Mouse (Mus musculus): ENCODE results near the gene Actl11. TPM values are rescaled to one million over a fixed set of nuclear protein-coding genes. Genes with fewer than 3 reads are reported as not detected.

Gene Actl11
- polyA plus RNA-seq, 1 experiment from 2014 or later: not detected

DNA sequence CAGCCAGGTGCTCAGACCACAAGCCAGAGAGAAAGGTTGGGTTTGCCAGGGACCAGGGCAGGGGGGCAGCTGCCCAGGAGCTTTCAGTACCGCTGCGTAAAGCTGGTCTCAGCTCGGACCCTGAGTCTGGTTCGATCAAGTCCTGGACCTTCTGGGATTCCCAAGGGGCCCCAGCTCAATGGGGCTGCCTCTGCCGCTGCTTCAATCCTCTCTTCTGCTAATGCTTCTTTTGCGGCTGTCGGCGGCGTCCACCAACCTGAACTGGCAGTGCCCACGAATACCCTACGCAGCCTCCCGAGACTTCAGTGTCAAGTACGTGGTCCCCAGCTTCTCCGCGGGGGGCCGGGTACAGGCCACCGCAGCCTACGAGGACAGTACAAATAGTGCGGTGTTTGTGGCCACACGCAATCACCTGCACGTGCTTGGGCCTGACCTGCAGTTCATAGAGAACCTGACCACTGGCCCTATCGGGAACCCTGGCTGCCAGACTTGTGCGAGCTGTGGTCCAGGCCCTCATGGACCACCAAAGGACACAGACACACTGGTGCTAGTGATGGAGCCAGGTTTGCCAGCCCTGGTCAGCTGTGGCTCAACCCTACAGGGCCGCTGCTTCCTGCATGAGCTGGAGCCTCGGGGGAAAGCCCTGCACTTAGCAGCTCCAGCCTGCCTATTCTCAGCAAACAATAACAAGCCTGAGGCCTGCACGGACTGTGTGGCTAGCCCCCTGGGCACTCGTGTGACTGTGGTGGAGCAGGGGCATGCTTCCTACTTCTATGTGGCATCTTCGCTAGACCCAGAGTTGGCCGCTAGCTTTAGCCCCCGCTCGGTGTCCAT, 21.1 kb upstream of the Actl11 start:
- Histone ChIP-seq H3K9ac (peak overlapping the region; percentile 57), H3K9me3 (no peaks in the 10 kb centered on the region), H3K4me2 (replicated peaks) (peak overlapping the region; percentile 81), H3K4me3 (replicated peaks) (peak overlapping the region; percentile 53), H3K4me1 (replicated peaks) (peaks cover 40% of the 10 kb centered on the region), H3K27ac (peak overlapping the region; percentile 83), H3K36me3 (peaks cover 10% of the 10 kb centered on the region), H3K27me3 (replicated peaks) (no peaks in the 10 kb centered on the region)
- no peak for ATAC-seq
- 38% methylated on average over 31 of the region's 31 CpGs for WGBS

- WGBS: 64% methylated on average over 14 of the region's 14 CpGs
Measured at GRCm38 (mm10) chr9:107907801-107908120, 20.5 kb upstream of the Actl11 start.

GRCm38 (mm10) chr9:107908410-107909158, 19.7 kb upstream of the Actl11 start:
- Histone ChIP-seq H3K4me2 (replicated peaks) (peak overlapping the region; percentile 81), H3K27me3 (replicated peaks) (no peaks in the 10 kb centered on the region), H3K4me3 (replicated peaks) (peak overlapping the region; percentile 53), H3K9ac (peak overlapping the region; percentile 57), H3K4me1 (replicated peaks) (peaks cover 40% of the 10 kb centered on the region), H3K9me3 (no peaks in the 10 kb centered on the region), H3K36me3 (0 out of 2 replicates have a peak, but pooled peaks cover 6% of the 10 kb centered on the region), H3K27ac (peak overlapping the region; percentile 83)
- peak; percentile 63 for ATAC-seq
- 27% methylated on average over 18 of the region's 18 CpGs for WGBS

More at GRCm38 (mm10) chr9:107907801-107908120, 20.5 kb upstream of the Actl11 start:
- H3K27me3 ChIP-seq (replicated peaks): no peaks in the 10 kb centered on the region
- peaks cover 7% of the 10 kb centered on the region for H3K36me3 ChIP-seq
- ATAC-seq: no peak
- peak overlapping the region; percentile 53 for H3K4me3 ChIP-seq (replicated peaks)
- H3K4me2 ChIP-seq (replicated peaks): peak overlapping the region; percentile 81
- peaks cover 40% of the 10 kb centered on the region for H3K4me1 ChIP-seq (replicated peaks)
- peak overlapping the region; percentile 83 for H3K27ac ChIP-seq
- no peaks in the 10 kb centered on the region for H3K9me3 ChIP-seq
- peak overlapping the region; percentile 57 for H3K9ac ChIP-seq

DNA sequence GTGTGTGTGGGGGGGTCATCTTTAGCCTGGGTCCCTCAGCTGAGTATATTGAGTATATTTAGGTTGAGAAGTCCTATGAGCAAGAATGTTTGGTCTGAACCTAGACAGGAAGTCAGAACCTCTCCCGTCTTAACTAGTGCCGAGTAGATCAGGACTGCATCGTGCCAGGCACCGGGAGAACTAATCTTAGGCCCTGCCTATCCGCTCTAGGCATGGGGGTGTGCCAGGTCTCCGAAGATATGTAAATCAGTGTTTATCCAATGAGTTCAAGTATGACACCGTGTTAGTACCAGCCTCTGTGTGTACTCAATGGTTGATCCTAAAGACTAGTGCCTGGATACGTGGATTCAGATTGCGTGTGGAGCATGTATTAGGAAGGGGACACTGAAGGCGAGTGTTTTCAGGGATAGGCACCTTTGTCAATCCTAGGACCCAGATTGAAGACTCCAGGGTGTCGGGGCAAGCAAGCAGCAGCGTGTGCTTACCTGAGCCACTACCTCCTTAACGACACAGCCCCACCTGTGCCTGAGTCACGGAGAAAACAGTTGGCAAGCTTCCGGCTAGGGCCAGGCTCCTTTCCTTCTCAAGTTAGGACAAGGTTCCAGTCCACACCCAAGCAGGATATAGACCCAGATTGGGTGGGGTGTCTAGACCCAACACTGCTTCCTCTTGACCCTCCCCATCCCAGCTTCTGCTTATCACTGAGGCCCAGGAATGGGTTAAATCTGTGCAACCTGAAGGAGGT, 18.1 kb upstream of the Actl11 start:
- H3K4me2 ChIP-seq (replicated peaks): peak overlapping the region; percentile 81
- H3K36me3 ChIP-seq: peaks cover 10% of the 10 kb centered on the region
- peaks cover 35% of the 10 kb centered on the region for H3K4me1 ChIP-seq (replicated peaks)
- peak overlapping the region; percentile 71 for H3K27ac ChIP-seq
- H3K27me3 ChIP-seq (replicated peaks): no peaks in the 10 kb centered on the region
- ATAC-seq: peak; percentile 62
- no peaks in the 10 kb centered on the region for H3K9me3 ChIP-seq
- peak overlapping the region; percentile 2; the same call in 1 of the 2 replicates for H3K9ac ChIP-seq
- H3K4me3 ChIP-seq (replicated peaks): peak overlapping the region; percentile 53
- WGBS: 63% methylated on average over 15 of the region's 15 CpGs

GRCm38 (mm10) chr9:107914764-107915420, 13.4 kb upstream of the Actl11 start:
- Histone ChIP-seq H3K36me3 (peaks cover 23% of the 10 kb centered on the region), H3K27me3 (replicated peaks) (no peaks in the 10 kb centered on the region), H3K4me1 (replicated peaks) (peaks cover 4% of the 10 kb centered on the region), H3K4me2 (replicated peaks) (no peak overlapping the region), H3K9ac (no peak overlapping the region), H3K4me3 (replicated peaks) (no peak overlapping the region), H3K27ac (no peak overlapping the region), H3K9me3 (no peaks in the 10 kb centered on the region)
- 75% methylated on average over 16 of the region's 16 CpGs for WGBS
- no peak for ATAC-seq

DNA sequence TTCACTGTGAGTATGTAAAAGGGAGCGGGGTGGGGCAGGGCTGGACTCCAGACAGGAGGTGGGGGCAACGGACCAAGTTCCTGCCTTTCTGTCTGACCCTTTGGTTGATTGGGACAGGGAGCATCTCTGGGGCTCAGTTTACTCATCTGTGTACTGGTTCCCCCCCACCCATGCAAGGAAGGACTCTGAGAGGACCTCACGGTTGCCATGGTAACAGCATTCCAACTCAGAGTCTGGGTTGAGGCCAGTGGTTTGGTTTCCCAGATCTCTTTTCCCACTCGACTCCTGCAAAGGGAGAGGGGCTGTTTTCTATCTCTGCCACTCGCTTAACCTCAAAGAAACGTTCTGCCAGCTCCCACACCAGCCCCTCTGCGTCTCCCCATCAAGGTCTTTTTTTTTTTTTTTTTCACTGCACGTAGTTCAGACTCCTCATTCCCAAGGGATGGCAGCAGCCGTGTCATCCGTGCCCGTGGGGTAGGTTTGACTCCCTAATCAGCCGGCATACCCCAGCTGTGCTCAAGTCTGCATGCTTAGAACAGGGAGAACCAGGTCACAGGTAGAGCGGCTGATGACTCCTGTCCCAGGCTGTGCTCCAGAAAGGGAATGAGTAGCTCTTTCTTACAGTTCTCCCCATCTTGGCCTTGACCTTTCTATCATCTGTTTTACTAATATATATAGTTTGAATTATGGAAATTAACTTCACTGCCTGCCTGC, 10.2 kb upstream of the Actl11 start:
- peak; percentile 40; the same call in 1 of the 2 replicates for ATAC-seq
- no peak overlapping the region; the same call in 1 of the 2 replicates for H3K27ac ChIP-seq
- H3K9ac ChIP-seq: no peak overlapping the region
- no peak overlapping the region for H3K4me3 ChIP-seq (replicated peaks)
- peaks cover 24% of the 10 kb centered on the region for H3K36me3 ChIP-seq
- H3K9me3 ChIP-seq: no peaks in the 10 kb centered on the region
- no peak overlapping the region for H3K4me2 ChIP-seq (replicated peaks)
- 33% methylated on average over 13 of the region's 13 CpGs for WGBS
- peaks cover 4% of the 10 kb centered on the region for H3K4me1 ChIP-seq (replicated peaks)
- H3K27me3 ChIP-seq (replicated peaks): no peaks in the 10 kb centered on the region

DNA sequence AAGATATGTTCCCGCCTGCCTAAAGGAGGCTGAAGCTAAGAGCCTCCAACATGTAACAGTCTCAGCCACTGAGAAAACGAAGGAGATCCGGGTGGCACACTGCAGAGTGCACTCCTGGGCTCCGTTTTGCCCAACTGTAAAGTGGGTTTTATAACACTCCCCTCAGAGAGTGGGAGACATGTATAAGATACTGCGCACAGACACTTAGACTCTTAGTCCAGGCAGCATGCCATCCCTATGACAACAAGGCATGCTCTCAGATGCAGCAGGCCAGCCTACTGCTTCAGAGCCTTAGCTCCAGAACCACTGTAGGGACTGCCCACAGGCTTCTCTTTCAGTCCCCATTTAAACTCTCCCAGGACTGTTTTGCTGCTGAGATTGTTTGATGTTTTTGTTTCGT, 9.4 kb upstream of the Actl11 start:
- ATAC-seq: no peak
- H3K27ac ChIP-seq: 0 out of 2 replicates have a peak overlapping the region, but pooled peaks have one; percentile 17
- H3K9me3 ChIP-seq: no peaks in the 10 kb centered on the region
- H3K36me3 ChIP-seq: peaks cover 23% of the 10 kb centered on the region
- H3K4me2 ChIP-seq (replicated peaks): no peak overlapping the region
- H3K4me3 ChIP-seq (replicated peaks): no peak overlapping the region
- no peaks in the 10 kb centered on the region for H3K27me3 ChIP-seq (replicated peaks)
- WGBS: 77% methylated on average over 6 of the region's 6 CpGs
- peaks cover 5% of the 10 kb centered on the region for H3K4me1 ChIP-seq (replicated peaks)
- H3K9ac ChIP-seq: no peak overlapping the region

DNA sequence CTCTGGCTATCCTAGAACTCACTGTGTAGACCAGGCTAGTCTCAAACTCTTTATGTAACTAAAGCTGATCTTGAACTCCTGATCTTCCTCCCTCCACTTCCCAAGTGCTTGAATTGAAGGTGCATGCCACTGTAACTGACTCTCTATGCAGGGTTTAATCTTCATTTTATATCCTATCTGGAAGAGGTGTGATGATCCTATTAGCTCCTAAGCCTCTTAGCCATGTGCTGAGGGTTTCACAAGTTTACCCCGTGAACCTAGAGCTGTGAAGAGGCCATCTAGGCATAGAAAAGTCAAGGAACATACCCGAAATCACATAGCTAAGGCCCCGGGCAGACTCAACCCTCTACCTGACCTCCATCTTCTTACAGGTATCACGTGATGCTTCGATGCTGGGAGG, 8.8 kb upstream of the Actl11 start:
- Histone ChIP-seq H3K27me3 (replicated peaks) (no peaks in the 10 kb centered on the region), H3K27ac (no peak overlapping the region), H3K4me3 (replicated peaks) (no peak overlapping the region), H3K4me1 (replicated peaks) (peaks cover 7% of the 10 kb centered on the region), H3K9me3 (no peaks in the 10 kb centered on the region), H3K4me2 (replicated peaks) (no peak overlapping the region), H3K9ac (no peak overlapping the region), H3K36me3 (peaks cover 20% of the 10 kb centered on the region)
- WGBS: 83% methylated on average over 5 of the region's 5 CpGs
- ATAC-seq: no peak

DNA sequence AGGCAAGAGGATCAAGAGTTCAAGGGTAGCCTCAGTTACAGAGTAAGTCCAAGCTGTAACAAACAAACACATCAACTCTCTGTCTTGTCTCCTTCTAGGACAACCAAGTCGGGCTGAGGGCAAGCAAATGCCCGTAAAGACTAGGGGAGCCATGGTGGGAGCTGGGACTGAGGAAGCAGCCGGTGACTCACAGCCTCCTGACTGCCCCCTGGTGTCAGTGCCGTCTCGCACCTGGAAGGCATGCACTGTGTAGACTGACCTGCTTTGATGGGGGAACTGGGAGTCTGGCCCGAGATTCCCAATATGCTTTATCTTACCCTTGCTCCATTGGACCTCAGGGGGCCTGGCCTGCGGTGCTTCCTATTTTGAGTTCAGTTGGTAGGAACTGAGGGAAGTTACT, 5.2 kb upstream of the Actl11 start:
- Histone ChIP-seq H3K4me1 (replicated peaks) (peaks cover 5% of the 10 kb centered on the region), H3K9me3 (no peaks in the 10 kb centered on the region), H3K27me3 (replicated peaks) (no peaks in the 10 kb centered on the region), H3K27ac (no peak overlapping the region), H3K36me3 (peaks cover 7% of the 10 kb centered on the region; the same call in 1 of the 2 replicates), H3K4me3 (replicated peaks) (no peak overlapping the region), H3K9ac (no peak overlapping the region), H3K4me2 (replicated peaks) (no peak overlapping the region)
- ATAC-seq: 0 out of 2 replicates have a peak, but pooled peaks have one; percentile 54
- WGBS: 37% methylated on average over 7 of the region's 7 CpGs

- Histone ChIP-seq H3K4me3 (replicated peaks) (no peak overlapping the region), H3K27ac (no peak overlapping the region), H3K9ac (no peak overlapping the region), H3K4me1 (replicated peaks) (peaks cover 12% of the 10 kb centered on the region), H3K36me3 (peaks cover 7% of the 10 kb centered on the region; the same call in 1 of the 2 replicates), H3K9me3 (no peaks in the 10 kb centered on the region), H3K27me3 (replicated peaks) (no peaks in the 10 kb centered on the region), H3K4me2 (replicated peaks) (no peak overlapping the region)
- WGBS: 38% methylated on average over 6 of the region's 6 CpGs
- ATAC-seq: no peak
Measured at GRCm38 (mm10) chr9:107923956-107924355, 4.3 kb upstream of the Actl11 start.

GRCm38 (mm10) chr9:107925251-107925650, 3.0 kb upstream of the Actl11 start:
- Histone ChIP-seq H3K27ac (no peak overlapping the region), H3K4me2 (replicated peaks) (no peak overlapping the region), H3K27me3 (replicated peaks) (no peaks in the 10 kb centered on the region), H3K4me1 (replicated peaks) (peaks cover 12% of the 10 kb centered on the region), H3K9me3 (no peaks in the 10 kb centered on the region), H3K4me3 (replicated peaks) (no peak overlapping the region), H3K36me3 (peaks cover 7% of the 10 kb centered on the region; the same call in 1 of the 2 replicates), H3K9ac (no peak overlapping the region)
- WGBS: 61% methylated on average over 3 of the region's 3 CpGs
- ATAC-seq: no peak

Measured in intestine, embryonic 15.5 days (tissue).